8 mouse cellular contexts compared by ENCODE assay signal in the genomic region with DNA sequence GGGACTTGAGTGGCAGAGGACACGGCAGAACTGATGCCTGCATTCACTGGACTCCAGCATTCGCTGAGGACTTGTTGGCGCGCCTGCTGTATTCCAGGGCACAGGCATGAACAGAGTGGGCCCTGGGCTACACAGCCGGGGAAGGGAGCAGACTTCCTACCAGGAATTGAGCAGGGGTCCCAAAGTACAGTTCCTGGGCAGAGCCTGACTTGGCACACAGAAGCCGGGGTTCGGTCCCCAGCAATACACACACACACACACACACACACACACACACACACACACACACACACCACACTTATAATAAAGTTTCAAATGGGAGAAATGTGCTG. TPM values are rescaled to one million over a fixed set of nuclear protein-coding genes. Genes with fewer than 3 reads are reported as not detected.
DNase-seq lines count a peak whose midpoint lies in the region; ATAC-seq and TF ChIP-seq lines count a peak whose summit lies in the region.

No protein-coding gene starts in this region.

- H3K9me3 ChIP-seq in embryonic facial prominence, embryonic 11.5 days (replicated peaks; ENCODE audit: control insufficient read depth, low read length): no peaks in the 10 kb centered on the region
- H3K9me3 ChIP-seq in midbrain, postnatal 0 days (ENCODE audit: low read length): no peaks in the 10 kb centered on the region

- H3K27me3 ChIP-seq in embryonic facial prominence, embryonic 11.5 days (ENCODE audit: control insufficient read depth, insufficient read depth, low read length): no peaks in the 10 kb centered on the region
- H3K27me3 ChIP-seq in midbrain, postnatal 0 days (ENCODE audit: insufficient read depth, low read length): no peaks in the 10 kb centered on the region

- peak overlapping the region; percentile 80 for H3K27ac ChIP-seq in left cerebral cortex, adult 2 months
- no peak overlapping the region for H3K27ac ChIP-seq in embryonic facial prominence, embryonic 11.5 days (replicated peaks; ENCODE audit: low read depth, low read length)
- H3K27ac ChIP-seq in midbrain, postnatal 0 days (ENCODE audit: low read depth, low read length): peak overlapping the region; percentile 83

- WGBS in embryonic facial prominence, embryonic 11.5 days: 6% methylated on average over 7 of the region's 7 CpGs
- WGBS in midbrain, postnatal 0 days: 9% methylated on average over 7 of the region's 7 CpGs

- intact Hi-C loops in left cerebral cortex, adult 2 months (cut with DNase I): loop anchor here (1.0 kb wide), 1 partner anchor 22 kb away; no protein-coding TSS in a partner anchor
- intact Hi-C loops in gastrocnemius, postnatal 36 days (cut with DNase I): loop anchor here (5.0 kb wide), 1 partner anchor 43 kb away; no protein-coding TSS in a partner anchor

- no peak for TF ChIP-seq CTCF in left cerebral cortex, adult 2 months (IDR thresholded peaks at IDR 0.05)
- TF ChIP-seq CTCF in midbrain, postnatal 0 days (IDR thresholded peaks at IDR 0.05): no peak

- no peak for DNase-seq in left cerebral cortex, adult 2 months (ENCODE audit: extremely low spot score in 1 of 2, low spot score in 2 of 2)
- DNase-seq in left cerebral cortex, adult 9 months (ENCODE audit: low spot score in 2 of 2): no peak
- no peak for DNase-seq in embryonic facial prominence, embryonic 11.5 days (ENCODE audit: low spot score)
- DNase-seq in midbrain, postnatal 0 days (ENCODE audit: low spot score): no peak
- DNase-seq in spleen, adult 18-20 months: no peak
- DNase-seq in gastrocnemius, postnatal 36 days: no peak
- no peak for DNase-seq in embryo, embryonic 11 days

- H3K9ac ChIP-seq in embryonic facial prominence, embryonic 11.5 days (replicated peaks; ENCODE audit: low read length): peak overlapping the region; percentile 73
- peak overlapping the region; percentile 70 for H3K9ac ChIP-seq in midbrain, postnatal 0 days (replicated peaks; ENCODE audit: low read length, poor library complexity, severe bottlenecking)

- peak overlapping the region; percentile 89 for H3K4me3 ChIP-seq in left cerebral cortex, adult 2 months
- peak overlapping the region; percentile 67 for H3K4me3 ChIP-seq in embryonic facial prominence, embryonic 11.5 days (ENCODE audit: low read depth, low read length)
- peak overlapping the region; percentile 61 for H3K4me3 ChIP-seq in midbrain, postnatal 0 days (ENCODE audit: low read depth, low read length)

- H3K4me2 ChIP-seq in embryonic facial prominence, embryonic 11.5 days (ENCODE audit: low read depth, low read length): peak overlapping the region; percentile 75
- peak overlapping the region; percentile 59 for H3K4me2 ChIP-seq in midbrain, postnatal 0 days (ENCODE audit: low read depth, low read length, poor library complexity, severe bottlenecking)

- no peak for ATAC-seq in embryonic facial prominence, embryonic 11.5 days (replicated peaks; ENCODE audit: insufficient number of reproducible peaks, low FRiP score, low TSS enrichment, low read depth)
- peak; percentile 44 for ATAC-seq in inflammation-experienced regulatory T-cells, adult 6 months
- ATAC-seq in midbrain, postnatal 0 days (ENCODE audit: low FRiP score): no peak

- H3K36me3 ChIP-seq in embryonic facial prominence, embryonic 11.5 days (replicated peaks; ENCODE audit: control insufficient read depth, insufficient read depth, low read depth, low read length): no peaks in the 10 kb centered on the region
- H3K36me3 ChIP-seq in midbrain, postnatal 0 days (ENCODE audit: insufficient read depth, low read length): no peaks in the 10 kb centered on the region

- H3K4me1 ChIP-seq in embryonic facial prominence, embryonic 11.5 days (ENCODE audit: control insufficient read depth, insufficient read depth, low read length): no peaks in the 10 kb centered on the region
- peaks cover 8% of the 10 kb centered on the region for H3K4me1 ChIP-seq in midbrain, postnatal 0 days (ENCODE audit: insufficient read depth, low read length)

RNA-seq across cellular contexts. Expression of gene Crtc1, which starts 0.4 kb away (rescaled TPM):
- 100 to 1,000 TPM; 134 to 153 TPM for total RNA-seq in left cerebral cortex, adult 2 months (2021)
- 10.2 and 11.8 TPM in 2 replicates for polyA plus RNA-seq in embryonic facial prominence, embryonic 11.5 days (2014; fragmentation: Nextera tagmentation; extraction: Ambion mirVana)
- 1 to 10 TPM; 5.0 to 8.7 (median 7.2) TPM for polyA plus RNA-seq in inflammation-experienced regulatory T-cells, adult 6 months (2017; shearing (Covaris generic))
- 56.3 and 57.4 TPM in 2 replicates for total RNA-seq in midbrain, postnatal 0 days (2014; rRNA removed)
- polyA plus RNA-seq in midbrain, postnatal 0 days (2015; fragmentation: Nextera tagmentation; extraction: Ambion mirVana): 46.5 and 47.8 TPM in 2 replicates
- 1 to 10 TPM; 5.3 to 7.5 TPM for total RNA-seq in gastrocnemius, postnatal 36 days (2021)

RNA-seq across cellular contexts. Expression of gene Klhl26, which starts 37.0 kb away (rescaled TPM):
- total RNA-seq in left cerebral cortex, adult 2 months (2021): 10 to 100 TPM; 43.7 to 44.4 TPM
- polyA plus RNA-seq in embryonic facial prominence, embryonic 11.5 days (2014; fragmentation: Nextera tagmentation; extraction: Ambion mirVana): 15.4 and 17.9 TPM in 2 replicates
- polyA plus RNA-seq in inflammation-experienced regulatory T-cells, adult 6 months (2017; shearing (Covaris generic)): 10 to 100 TPM in 1 of 3 experiments, 1 to 10 TPM in 2; 6.5 to 10.4 (median 8.8) TPM
- total RNA-seq in midbrain, postnatal 0 days (2014; rRNA removed): 48.9 and 51.0 TPM in 2 replicates
- polyA plus RNA-seq in midbrain, postnatal 0 days (2015; fragmentation: Nextera tagmentation; extraction: Ambion mirVana): 39.4 TPM in 2 replicates
- 1 to 10 TPM; 6.8 to 7.5 TPM for total RNA-seq in gastrocnemius, postnatal 36 days (2021)

RNA-seq across cellular contexts. Expression of gene Tmem59l, which starts 47.3 kb away (rescaled TPM):
- total RNA-seq in left cerebral cortex, adult 2 months (2021): 100 to 1,000 TPM; 295 to 302 TPM
- 25.4 and 25.7 TPM in 2 replicates for polyA plus RNA-seq in embryonic facial prominence, embryonic 11.5 days (2014; fragmentation: Nextera tagmentation; extraction: Ambion mirVana)
- polyA plus RNA-seq in inflammation-experienced regulatory T-cells, adult 6 months (2017; shearing (Covaris generic)): under 1 TPM in 1 of 3 experiments, not detected in 2; 0.47 TPM
- total RNA-seq in midbrain, postnatal 0 days (2014; rRNA removed): 168 and 206 TPM in 2 replicates
- polyA plus RNA-seq in midbrain, postnatal 0 days (2015; fragmentation: Nextera tagmentation; extraction: Ambion mirVana): 203 and 226 TPM in 2 replicates
- not detected for total RNA-seq in gastrocnemius, postnatal 36 days (2021)

RNA-seq across cellular contexts. Expression of gene Crlf1, which starts 53.1 kb away (rescaled TPM):
- total RNA-seq in left cerebral cortex, adult 2 months (2021): 1 to 10 TPM; 2.6 to 3.0 TPM
- polyA plus RNA-seq in embryonic facial prominence, embryonic 11.5 days (2014; fragmentation: Nextera tagmentation; extraction: Ambion mirVana): 63.8 and 64.7 TPM in 2 replicates
- polyA plus RNA-seq in inflammation-experienced regulatory T-cells, adult 6 months (2017; shearing (Covaris generic)): not detected
- total RNA-seq in midbrain, postnatal 0 days (2014; rRNA removed): 4.1 and 4.3 TPM in 2 replicates
- polyA plus RNA-seq in midbrain, postnatal 0 days (2015; fragmentation: Nextera tagmentation; extraction: Ambion mirVana): 9.4 and 10.9 TPM in 2 replicates
- 1 to 10 TPM; 3.4 to 3.8 TPM for total RNA-seq in gastrocnemius, postnatal 36 days (2021)

Comparison
In these comparisons a context has a peak if more than half of its experiments do, and no peak if none do; other contexts are left out.
1. RNA of gene Tmem59l, which starts 47.3 kb away (total RNA-seq): 295 to 302 TPM in left cerebral cortex, adult 2 months and 168 to 206 TPM in midbrain, postnatal 0 days; not detected in gastrocnemius, postnatal 36 days; every median in the first group is over 100 times any median in the second.
2. Peak in every context shown above with its lines, with median percentiles within 50 percentile points of each other: H3K4me3 ChIP-seq.